Mouse (Mus musculus): Measurements from ENCODE around the gene Nhs.

- TF ChIP-seq FLI1 (IDR thresholded peaks at IDR 0.05; ENCODE audit: low read length) (no peak), GATA1 (IDR thresholded peaks at IDR 0.05; ENCODE audit: borderline replicate concordance, low read length) (no peak)
Measured at GRCm38 (mm10) chrX:161908652-161909403, 250.7 kb downstream of the Nhs start.

All from megakaryocyte, embryonic 14.5 days (primary cell).